Mouse (Mus musculus) A20 (cell line): ENCODE measurements around the gene Gtf2ird1.
"Not testable (repeated sequence)": the region's sequence is repeated elsewhere in the genome, so short reads cannot be mapped to it uniquely, and the experiment has no call there.

Source experiments
- DNase-seq: peaks from one replicate; pipeline ENCODE4 v3.0.0-alpha.2; 2011; ENCODE audit warnings: low read depth, low spot score

Gtf2ird1 gene

DNA sequence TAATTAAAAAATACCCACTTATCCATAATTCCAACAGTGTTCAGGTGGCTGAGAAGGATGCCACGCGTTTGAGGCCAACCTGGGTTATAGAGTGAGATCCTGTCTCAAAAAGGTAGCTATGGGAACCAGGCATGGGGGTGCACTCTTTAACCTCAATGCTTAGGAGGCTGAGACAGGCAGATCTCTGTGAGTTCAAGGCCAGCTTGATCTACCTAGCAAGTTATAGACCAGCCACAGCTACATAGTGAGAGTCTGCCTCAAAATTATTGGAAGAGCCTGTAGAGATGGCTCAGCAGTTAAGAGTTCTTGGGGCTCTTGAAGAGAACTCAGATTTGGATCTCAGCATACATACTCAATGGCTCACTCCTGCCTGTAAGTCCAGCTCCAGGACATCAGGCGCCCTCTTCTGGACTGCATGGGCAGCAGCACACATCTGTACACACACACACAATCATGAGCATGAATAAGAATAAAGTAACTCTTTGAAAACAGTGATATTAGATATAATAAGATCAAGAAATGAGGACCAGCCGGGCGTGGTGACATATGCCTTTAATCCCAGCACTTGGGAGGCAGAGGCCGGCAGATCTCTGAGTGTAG is 18.6 kb upstream of the Gtf2ird1 start:
- DNase-seq: no peak

- DNase-seq: peak; percentile 71
These were observed 17.4 kb upstream of the Gtf2ird1 start for GRCm38 (mm10) chr5:134473902-134474301.

- peak; percentile 72 for DNase-seq
These were observed 14.1 kb upstream of the Gtf2ird1 start for GRCm38 (mm10) chr5:134470538-134471169.

DNA sequence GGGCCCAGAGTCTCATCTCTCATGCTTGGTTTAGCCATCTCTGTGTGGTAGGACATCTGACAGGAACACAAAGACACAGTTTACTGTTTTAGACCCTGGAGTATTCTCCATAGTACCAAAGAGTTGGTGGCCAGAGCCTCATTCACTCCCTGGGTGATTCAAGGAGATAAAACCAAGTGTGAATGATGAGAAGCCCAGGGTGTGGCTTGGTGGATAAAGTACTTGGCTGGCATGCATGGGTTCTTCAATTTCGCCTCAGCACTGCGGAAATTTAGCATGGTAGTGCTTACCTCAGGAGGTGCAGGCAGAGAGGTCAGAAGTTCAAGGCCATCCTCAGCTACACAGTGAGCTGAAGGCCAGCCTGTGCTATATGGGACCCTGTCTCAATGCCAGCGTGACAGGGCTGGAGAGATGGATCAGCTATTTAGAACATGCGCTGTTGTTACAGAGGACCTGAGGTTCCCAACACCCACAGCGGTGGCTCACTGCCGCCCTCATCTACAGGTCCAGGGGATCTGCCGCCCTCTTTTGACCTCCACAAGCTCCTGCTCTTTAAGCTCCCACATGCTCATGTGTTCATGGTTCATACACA is 13.1 kb upstream of the Gtf2ird1 start:
- DNase-seq: no peak

GRCm38 (mm10) chr5:134468158-134468765 is 11.7 kb upstream of the Gtf2ird1 start:
- DNase-seq: no peak

DNA sequence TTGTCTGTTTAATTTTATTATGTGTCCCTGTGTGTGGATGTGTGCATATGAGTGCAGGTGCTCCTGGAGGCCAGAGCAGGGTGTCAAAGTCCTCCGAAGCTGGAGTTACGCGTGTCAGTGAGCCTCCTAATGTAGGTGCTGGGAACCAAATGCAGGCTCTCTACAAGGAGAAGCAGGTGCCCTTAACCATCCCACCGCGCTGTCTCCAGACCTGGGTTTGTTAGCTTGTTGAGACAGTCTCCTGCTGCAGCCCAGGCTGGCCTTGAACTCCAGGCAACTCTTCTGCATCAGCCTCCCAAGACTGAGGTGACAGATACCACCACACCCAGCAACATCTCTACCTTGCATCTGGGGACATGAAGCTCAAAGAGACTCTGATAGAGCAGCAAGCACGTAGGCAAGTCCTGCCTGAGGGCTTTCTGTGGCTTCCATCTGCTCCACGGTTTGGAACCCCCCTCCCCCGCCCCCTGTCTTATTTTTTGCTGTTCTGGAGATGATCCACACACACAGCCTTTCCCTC is 10.6 kb upstream of the Gtf2ird1 start:
- DNase-seq: no peak

GRCm38 (mm10) chr5:134466296-134467029 is 9.9 kb upstream of the Gtf2ird1 start:
- no peak for DNase-seq

DNA sequence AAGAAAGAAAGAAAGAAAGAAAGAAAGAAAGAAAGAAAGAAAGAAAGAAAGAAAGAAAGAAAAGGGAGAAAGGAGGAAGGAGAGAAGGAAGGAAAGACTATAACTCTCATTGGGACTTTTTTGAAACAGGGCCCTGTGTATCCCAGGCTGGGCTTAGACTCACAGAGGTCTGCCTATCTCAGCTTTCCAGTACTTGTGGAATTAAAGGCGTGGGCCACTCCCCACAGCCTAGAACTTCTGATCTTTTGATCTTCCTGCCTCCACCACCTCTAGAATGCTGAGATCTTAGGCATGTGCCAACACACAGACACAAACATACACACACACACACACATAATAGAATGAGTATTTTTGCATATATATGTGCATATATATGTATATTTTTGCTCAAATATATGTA is 8.7 kb upstream of the Gtf2ird1 start:
- DNase-seq: no peak

- DNase-seq: no peak
These were observed 7.7 kb upstream of the Gtf2ird1 start for GRCm38 (mm10) chr5:134464225-134464624.

DNA sequence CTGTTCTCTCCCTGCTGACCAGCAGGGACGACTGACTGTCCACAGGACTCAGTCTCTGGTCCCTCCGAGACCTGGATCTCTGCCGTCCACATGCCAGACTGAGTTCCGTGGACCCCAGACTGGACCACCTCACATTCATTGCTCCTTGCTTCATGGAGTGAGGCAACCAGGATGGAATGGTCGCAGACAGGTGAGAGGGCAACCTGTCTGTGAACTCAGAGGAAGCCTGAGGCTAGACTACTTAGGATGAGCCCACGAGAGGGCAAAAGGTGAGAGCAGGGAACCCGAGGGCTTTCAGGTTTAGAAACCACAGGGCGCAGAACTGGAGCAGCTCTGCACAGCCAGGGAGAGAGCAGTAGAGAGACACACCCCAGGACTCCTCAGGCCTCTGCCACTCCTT is 6.2 kb upstream of the Gtf2ird1 start:
- no peak for DNase-seq

DNA sequence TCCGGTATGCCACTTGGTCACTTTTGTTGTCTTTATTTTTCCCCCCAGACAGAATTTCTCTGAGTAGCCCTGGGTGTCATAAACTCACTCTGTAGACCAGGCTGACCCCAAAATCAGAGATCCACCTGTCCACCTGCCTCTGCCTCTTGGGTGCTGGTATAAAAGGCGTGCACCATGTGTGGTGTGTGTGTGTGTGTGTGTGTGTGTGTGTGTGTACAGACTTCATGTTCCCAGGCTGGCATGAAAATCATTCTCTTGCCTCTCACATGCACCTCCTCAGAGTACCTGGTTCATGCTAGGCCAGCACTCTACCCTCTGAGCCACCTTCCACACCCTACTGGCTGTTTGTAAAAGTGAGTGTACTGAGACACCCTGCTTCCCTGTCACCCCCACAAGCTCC is 5.8 kb upstream of the Gtf2ird1 start:
- DNase-seq: no peak

- no peak for DNase-seq
These were observed 4.0 kb upstream of the Gtf2ird1 start for GRCm38 (mm10) chr5:134460546-134460945.

DNA sequence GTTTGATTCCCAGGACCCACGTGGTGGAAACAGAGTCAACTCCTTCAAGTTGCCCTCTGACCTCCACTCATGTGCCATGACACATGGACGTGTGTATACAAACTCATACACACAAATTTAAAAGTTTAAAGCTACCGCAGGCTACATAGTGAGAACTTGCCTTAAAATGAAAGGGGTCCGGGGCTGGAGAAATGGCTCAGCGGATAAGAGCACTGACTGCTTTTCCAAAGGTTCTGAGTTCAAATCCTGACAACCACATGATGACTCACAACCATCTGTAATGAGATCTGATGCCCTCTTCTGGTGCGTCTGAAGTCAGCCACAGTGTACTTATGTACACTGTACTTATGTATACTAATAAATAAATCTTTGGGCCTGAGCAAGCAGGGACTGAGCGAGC is 2.6 kb upstream of the Gtf2ird1 start:
- no peak for DNase-seq

DNA sequence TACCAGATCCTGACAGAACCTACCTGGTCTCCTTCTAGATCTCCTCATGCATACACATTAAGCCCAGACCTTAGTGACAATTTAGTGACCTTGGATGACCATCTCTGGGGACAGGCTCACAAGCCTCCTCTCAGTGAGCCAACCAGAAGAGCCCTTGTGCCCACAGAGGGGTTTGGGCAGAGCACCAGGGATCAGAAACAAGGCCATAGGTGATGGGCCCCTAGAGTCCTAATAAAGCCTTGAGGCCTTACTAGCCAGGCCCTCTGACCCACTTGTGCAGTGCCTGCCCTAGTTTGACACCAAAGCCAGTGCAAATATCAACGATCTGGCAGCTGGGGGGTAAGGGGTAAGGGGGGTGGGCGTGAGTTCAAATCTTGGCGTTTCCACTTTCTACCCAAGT is 1.9 kb upstream of the Gtf2ird1 start:
- DNase-seq: no peak

DNA sequence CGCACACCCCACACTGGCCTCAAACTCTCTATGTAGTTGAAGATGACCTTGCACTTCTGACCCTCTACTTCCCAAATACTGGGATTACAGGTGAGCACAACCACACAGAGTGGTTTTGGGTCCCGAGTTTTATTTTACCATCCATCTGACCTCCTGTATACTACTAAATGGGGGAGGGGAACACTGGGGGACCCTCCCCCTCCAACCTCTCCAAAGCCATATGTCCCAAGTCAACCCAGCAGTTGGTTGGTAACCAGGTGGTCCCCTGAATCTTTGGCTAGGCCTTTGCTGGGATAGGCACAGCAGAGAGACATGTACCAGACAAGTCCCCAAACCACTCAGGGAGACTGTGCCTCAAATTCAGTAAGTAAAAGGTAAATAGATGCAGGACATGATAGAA is 855 bp upstream of the Gtf2ird1 start:
- no peak for DNase-seq

DNA sequence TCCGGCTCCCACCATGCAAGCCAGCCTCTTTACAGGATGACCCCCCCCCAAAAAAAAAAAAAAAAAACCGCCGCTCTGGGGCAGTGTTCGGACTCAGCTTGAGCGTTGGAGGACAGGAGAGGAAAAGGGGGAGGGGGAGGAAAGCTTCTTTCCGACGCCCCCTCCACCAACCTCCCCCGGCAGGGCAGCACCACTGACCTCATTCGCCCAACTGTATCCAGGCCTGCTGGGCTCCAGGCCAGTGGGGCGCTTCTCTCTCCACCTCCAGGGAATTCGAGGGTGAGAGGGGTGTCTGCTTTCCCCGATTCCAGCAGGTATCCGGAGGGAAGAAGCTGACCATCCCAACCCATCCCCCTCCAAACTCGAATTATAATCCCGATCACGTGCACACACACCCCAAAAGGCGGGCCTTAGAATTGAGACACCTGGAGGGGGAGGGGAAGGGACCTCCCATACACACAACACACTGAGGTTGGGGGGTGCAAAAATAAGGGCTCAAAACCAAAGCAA is 547 bp downstream of the Gtf2ird1 start:
- peak; percentile 76 for DNase-seq

- DNase-seq: peak; percentile 65
These were observed 1.2 kb downstream of the Gtf2ird1 start for GRCm38 (mm10) chr5:134455186-134455895.

DNA sequence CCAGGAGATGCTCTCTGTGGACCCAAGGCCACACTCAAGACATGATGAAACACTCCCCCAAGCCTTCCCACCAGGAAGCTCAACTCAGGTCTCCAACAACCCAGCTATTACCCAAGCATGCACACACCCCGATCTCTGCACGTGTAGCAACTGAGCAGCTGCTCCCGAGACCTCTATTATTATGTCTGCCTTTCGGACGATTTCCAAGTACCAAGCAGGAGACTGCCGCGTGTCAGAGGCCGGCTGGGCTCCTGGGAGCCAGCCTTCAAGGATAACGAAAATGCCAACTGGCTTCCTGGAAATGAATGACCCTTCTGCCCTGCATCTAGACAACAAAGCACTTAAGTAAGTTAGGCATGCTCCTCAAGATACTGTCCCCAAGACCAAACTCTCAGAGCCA is 2.1 kb downstream of the Gtf2ird1 start:
- no peak for DNase-seq

GRCm38 (mm10) chr5:134453577-134453976 is 2.9 kb downstream of the Gtf2ird1 start:
- DNase-seq: no peak

DNA sequence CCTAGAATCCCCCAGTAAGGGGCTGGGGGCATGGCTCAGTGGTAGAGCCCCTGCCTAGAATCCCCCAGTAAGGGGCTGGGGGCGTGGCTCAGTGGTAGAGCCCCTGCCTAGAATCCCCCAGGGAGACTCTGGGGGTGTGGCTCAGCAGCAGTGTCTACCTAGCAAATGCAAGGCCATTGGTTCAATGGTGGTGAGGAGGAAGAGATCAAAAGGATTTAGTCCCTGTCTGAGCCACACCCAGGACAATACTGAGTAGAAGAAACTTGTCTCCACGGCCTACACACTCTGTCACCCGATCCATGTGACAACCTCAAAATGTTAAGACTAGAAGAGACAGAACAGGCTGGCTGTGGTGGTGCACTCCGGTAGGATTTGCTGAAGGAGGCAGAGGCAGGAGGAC is 9.8 kb downstream of the Gtf2ird1 start:
- DNase-seq: not testable (repeated sequence)

- DNase-seq: no peak
These were observed 10.6 kb downstream of the Gtf2ird1 start for GRCm38 (mm10) chr5:134445895-134446294.
